Mouse (Mus musculus): Measurements from ENCODE around the gene Gm28053. TPM values are rescaled to one million over a fixed set of nuclear protein-coding genes. Genes with fewer than 3 reads are reported as not detected.
A peak's percentile ranks its signal among the peaks of the same experiment; 100 is the strongest.

Gene Gm28053
- total and polyA plus RNA-seq, 2 experiments from 2014 or later: not detected

- Histone ChIP-seq H3K36me3 (ENCODE audit: insufficient read depth, low read length) (no peaks in the 10 kb centered on the region), H3K9me3 (ENCODE audit: low read length) (no peaks in the 10 kb centered on the region), H3K4me3 (ENCODE audit: low read length) (no peak overlapping the region), H3K27ac (no peak overlapping the region), H3K4me2 (ENCODE audit: low read depth, low read length) (no peak overlapping the region), H3K9ac (replicated peaks; ENCODE audit: low read length) (no peak overlapping the region), H3K27me3 (ENCODE audit: insufficient read depth, low read length) (no peaks in the 10 kb centered on the region), H3K4me1 (ENCODE audit: insufficient read depth, low read length) (no peaks in the 10 kb centered on the region)
- DNase-seq (ENCODE audit: low spot score): no peak
- no peak for ATAC-seq
- 0 out of 2 replicates have a peak, but pooled peaks have one; percentile 8 for TF ChIP-seq CTCF (IDR thresholded peaks at IDR 0.05; ENCODE audit: low read depth)
- 77% methylated on average over 5 of the region's 5 CpGs for whole genome bisulfite sequencing
Measured at GRCm38 (mm10) chr6:48702601-48703000, 15.8 kb upstream of the Gm28053 start.

- Histone ChIP-seq H3K27ac (no peak overlapping the region), H3K9me3 (ENCODE audit: low read length) (no peaks in the 10 kb centered on the region), H3K9ac (replicated peaks; ENCODE audit: low read length) (no peak overlapping the region), H3K4me1 (ENCODE audit: insufficient read depth, low read length) (no peaks in the 10 kb centered on the region), H3K4me3 (ENCODE audit: low read length) (no peak overlapping the region), H3K27me3 (ENCODE audit: insufficient read depth, low read length) (no peaks in the 10 kb centered on the region), H3K4me2 (ENCODE audit: low read depth, low read length) (no peak overlapping the region), H3K36me3 (ENCODE audit: insufficient read depth, low read length) (no peaks in the 10 kb centered on the region)
- no peak for ATAC-seq
- DNase-seq (ENCODE audit: low spot score): no peak
- TF ChIP-seq CTCF (IDR thresholded peaks at IDR 0.05; ENCODE audit: low read depth): no peak
Measured at GRCm38 (mm10) chr6:48704146-48704545, 14.3 kb upstream of the Gm28053 start.

- Histone ChIP-seq H3K27me3 (ENCODE audit: insufficient read depth, low read length) (no peaks in the 10 kb centered on the region), H3K9me3 (ENCODE audit: low read length) (no peaks in the 10 kb centered on the region), H3K4me3 (ENCODE audit: low read length) (no peak overlapping the region), H3K9ac (replicated peaks; ENCODE audit: low read length) (no peak overlapping the region), H3K27ac (no peak overlapping the region), H3K36me3 (ENCODE audit: insufficient read depth, low read length) (no peaks in the 10 kb centered on the region), H3K4me2 (ENCODE audit: low read depth, low read length) (no peak overlapping the region), H3K4me1 (ENCODE audit: insufficient read depth, low read length) (no peaks in the 10 kb centered on the region)
- 51% methylated on average over 3 of the region's 3 CpGs for WGBS
- TF ChIP-seq CTCF (IDR thresholded peaks at IDR 0.05; ENCODE audit: low read depth): no peak
- ATAC-seq (no peak), DNase-seq (ENCODE audit: low spot score) (no peak)
Measured at GRCm38 (mm10) chr6:48706130-48706529, 12.3 kb upstream of the Gm28053 start.

GRCm38 (mm10) chr6:48720326-48720725 is 1.9 kb downstream of the Gm28053 start:
- no peaks in the 10 kb centered on the region; the same call in 1 of the 2 replicates for H3K4me1 ChIP-seq (ENCODE audit: insufficient read depth, low read length)
- no peak overlapping the region for H3K4me2 ChIP-seq (ENCODE audit: low read depth, low read length)
- H3K27me3 ChIP-seq (ENCODE audit: insufficient read depth, low read length): no peaks in the 10 kb centered on the region
- DNase-seq (ENCODE audit: low spot score): no peak
- 74% methylated on average over 4 of the region's 4 CpGs for WGBS
- no peak overlapping the region for H3K9ac ChIP-seq (replicated peaks; ENCODE audit: low read length)
- no peak overlapping the region for H3K4me3 ChIP-seq (ENCODE audit: low read length)
- no peak for ATAC-seq
- H3K27ac ChIP-seq: no peak overlapping the region
- H3K36me3 ChIP-seq (ENCODE audit: insufficient read depth, low read length): no peaks in the 10 kb centered on the region
- TF ChIP-seq CTCF (IDR thresholded peaks at IDR 0.05; ENCODE audit: low read depth): no peak
- H3K9me3 ChIP-seq (ENCODE audit: low read length): no peaks in the 10 kb centered on the region

- H3K9me3 ChIP-seq (ENCODE audit: low read length): no peaks in the 10 kb centered on the region
- no peak for TF ChIP-seq CTCF (IDR thresholded peaks at IDR 0.05; ENCODE audit: low read depth)
- no peak overlapping the region for H3K4me2 ChIP-seq (ENCODE audit: low read depth, low read length)
- H3K27ac ChIP-seq: no peak overlapping the region
- no peaks in the 10 kb centered on the region for H3K27me3 ChIP-seq (ENCODE audit: insufficient read depth, low read length)
- no peaks in the 10 kb centered on the region; the same call in 1 of the 2 replicates for H3K4me1 ChIP-seq (ENCODE audit: insufficient read depth, low read length)
- ATAC-seq: no peak
- H3K9ac ChIP-seq (replicated peaks; ENCODE audit: low read length): no peak overlapping the region
- 89% methylated on average over 8 of the region's 8 CpGs for WGBS
- DNase-seq (ENCODE audit: low spot score): no peak
- H3K4me3 ChIP-seq (ENCODE audit: low read length): no peak overlapping the region
- no peaks in the 10 kb centered on the region for H3K36me3 ChIP-seq (ENCODE audit: insufficient read depth, low read length)
Measured at GRCm38 (mm10) chr6:48723468-48723867, 5.1 kb downstream of the Gm28053 start.

GRCm38 (mm10) chr6:48725476-48725875 is 7.1 kb downstream of the Gm28053 start:
- DNase-seq (ENCODE audit: low spot score) (peak; percentile 25), ATAC-seq (no peak)
- no peaks in the 10 kb centered on the region; the same call in 1 of the 2 replicates for H3K4me1 ChIP-seq (ENCODE audit: insufficient read depth, low read length)
- H3K4me2 ChIP-seq (ENCODE audit: low read depth, low read length): no peak overlapping the region
- TF ChIP-seq CTCF (IDR thresholded peaks at IDR 0.05; ENCODE audit: low read depth): no peak
- H3K9me3 ChIP-seq (ENCODE audit: low read length): no peaks in the 10 kb centered on the region
- 0% methylated on average over 1 of the region's 1 CpGs for WGBS
- H3K36me3 ChIP-seq (ENCODE audit: insufficient read depth, low read length): no peaks in the 10 kb centered on the region
- H3K27ac ChIP-seq: no peak overlapping the region
- H3K4me3 ChIP-seq (ENCODE audit: low read length): no peak overlapping the region
- H3K9ac ChIP-seq (replicated peaks; ENCODE audit: low read length): no peak overlapping the region
- no peaks in the 10 kb centered on the region for H3K27me3 ChIP-seq (ENCODE audit: insufficient read depth, low read length)

GRCm38 (mm10) chr6:48727761-48728160 is 9.4 kb downstream of the Gm28053 start:
- H3K36me3 ChIP-seq (ENCODE audit: insufficient read depth, low read length): no peaks in the 10 kb centered on the region
- WGBS: 85% methylated on average over 5 of the region's 5 CpGs
- no peak for TF ChIP-seq CTCF (IDR thresholded peaks at IDR 0.05; ENCODE audit: low read depth)
- no peak overlapping the region for H3K27ac ChIP-seq
- H3K27me3 ChIP-seq (ENCODE audit: insufficient read depth, low read length): no peaks in the 10 kb centered on the region
- no peak overlapping the region for H3K4me2 ChIP-seq (ENCODE audit: low read depth, low read length)
- ATAC-seq (no peak), DNase-seq (ENCODE audit: low spot score) (no peak)
- H3K9ac ChIP-seq (replicated peaks; ENCODE audit: low read length): no peak overlapping the region
- no peaks in the 10 kb centered on the region; the same call in 1 of the 2 replicates for H3K4me1 ChIP-seq (ENCODE audit: insufficient read depth, low read length)
- no peaks in the 10 kb centered on the region for H3K9me3 ChIP-seq (ENCODE audit: low read length)
- H3K4me3 ChIP-seq (ENCODE audit: low read length): no peak overlapping the region
